Mouse (Mus musculus): ENCODE measurements around the gene Setd5. TPM values are rescaled to one million over a fixed set of nuclear protein-coding genes. Genes with fewer than 3 reads are reported as not detected.

Setd5 gene
- polyA plus RNA-seq, 1 experiment from 2014 or later, result 57.9 TPM

DNA sequence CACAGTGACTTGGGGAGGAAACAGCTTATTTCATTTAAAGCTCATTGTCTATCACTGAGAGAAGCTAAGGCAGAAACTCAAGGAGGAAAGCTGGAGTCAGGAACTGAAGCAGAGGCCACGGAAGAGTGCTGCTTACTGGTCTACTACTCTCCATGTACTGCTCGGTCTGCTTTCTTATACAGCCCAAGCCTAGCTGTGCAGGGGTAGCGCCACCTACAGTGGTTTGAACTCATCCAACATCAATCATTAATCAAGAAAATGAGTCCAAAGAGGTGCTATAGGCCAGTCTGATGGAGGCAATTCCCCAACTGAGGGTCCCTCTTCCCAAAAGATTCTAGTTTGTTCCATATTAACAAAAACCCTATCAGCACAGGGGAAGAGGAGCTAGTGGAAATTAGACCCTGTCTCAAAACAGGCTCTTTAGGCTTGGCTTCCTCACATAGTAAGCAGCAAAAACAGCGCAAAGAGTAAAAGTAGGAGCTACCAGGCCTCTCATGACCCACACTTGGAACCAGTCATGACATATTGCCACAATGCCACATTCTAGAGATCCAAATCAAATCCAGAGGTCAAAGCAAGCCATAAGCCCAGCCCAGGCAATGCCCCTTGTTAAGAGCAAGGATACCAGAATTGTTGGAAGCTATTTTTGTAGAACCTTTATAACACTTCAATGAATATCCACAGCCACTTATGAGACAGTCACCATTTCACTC, 40.5 kb upstream of the Setd5 start:
- peaks cover 7% of the 10 kb centered on the region; the same call in 1 of the 2 replicates for H3K4me1 ChIP-seq (ENCODE audit: control insufficient read depth, insufficient read depth, low read length)
- ATAC-seq (ENCODE audit: low FRiP score, low TSS enrichment) (no peak), DNase-seq (no peak)
- no peak overlapping the region for H3K27ac ChIP-seq (replicated peaks; ENCODE audit: low read depth, low read length)
- H3K9me3 ChIP-seq (ENCODE audit: control insufficient read depth, low read length), result no peaks in the 10 kb centered on the region
- H3K4me2 ChIP-seq (ENCODE audit: low read length), result no peak overlapping the region
- H3K36me3 ChIP-seq (ENCODE audit: control insufficient read depth, insufficient read depth, low read length), result no peaks in the 10 kb centered on the region
- whole genome bisulfite sequencing, result 66% methylated on average over 4 of the region's 4 CpGs
- H3K9ac ChIP-seq (replicated peaks; ENCODE audit: low read length), result no peak overlapping the region
- H3K4me3 ChIP-seq (replicated peaks; ENCODE audit: low read depth, low read length), result no peak overlapping the region
- H3K27me3 ChIP-seq (ENCODE audit: control insufficient read depth, insufficient read depth, low read length), result no peaks in the 10 kb centered on the region

DNA sequence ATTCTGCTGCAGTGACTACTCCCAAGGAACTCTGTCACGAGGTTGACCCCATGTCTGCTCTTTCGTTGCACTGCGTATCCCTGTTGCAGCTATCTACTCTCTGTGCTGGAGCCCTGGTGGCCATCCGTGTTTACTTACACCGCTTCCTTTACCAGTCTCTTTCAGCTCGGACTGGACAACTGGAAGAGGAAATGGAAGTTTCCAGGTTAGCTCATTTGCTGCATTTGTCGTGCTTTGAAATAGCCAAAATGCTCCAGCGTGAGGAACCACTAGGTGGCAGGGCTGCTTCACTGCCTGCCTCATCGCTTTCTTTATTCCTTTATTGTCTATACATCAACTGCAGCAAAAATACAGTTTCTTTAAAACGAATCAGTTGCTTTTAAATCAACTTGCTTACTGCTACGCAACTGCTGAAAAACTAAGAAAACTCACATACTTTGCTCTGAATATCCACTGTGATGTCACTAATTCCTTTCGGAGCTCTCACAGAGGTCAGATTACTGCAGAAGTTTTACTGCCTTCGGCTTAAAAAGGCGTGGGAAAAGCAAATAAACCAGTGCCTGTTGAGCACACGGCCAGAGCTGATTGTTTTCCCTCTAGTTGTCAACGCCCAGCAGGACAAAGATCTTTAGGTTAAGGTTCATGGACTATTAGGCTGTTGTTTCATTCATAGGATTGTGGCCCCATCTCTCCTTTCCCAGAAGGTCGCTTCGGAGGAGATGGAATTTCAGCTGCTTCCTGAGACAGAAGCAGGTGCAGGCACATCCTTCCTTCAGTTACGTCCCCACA, 39.0 kb upstream of the Setd5 start:
- Histone ChIP-seq H3K4me1 (ENCODE audit: control insufficient read depth, insufficient read depth, low read length) (peaks cover 7% of the 10 kb centered on the region; the same call in 1 of the 2 replicates), H3K4me2 (ENCODE audit: low read length) (peak overlapping the region; percentile 48), H3K27me3 (ENCODE audit: control insufficient read depth, insufficient read depth, low read length) (no peaks in the 10 kb centered on the region), H3K27ac (replicated peaks; ENCODE audit: low read depth, low read length) (peak overlapping the region; percentile 32; the same call in 1 of the 2 replicates), H3K4me3 (replicated peaks; ENCODE audit: low read depth, low read length) (peak overlapping the region; percentile 15), H3K9ac (replicated peaks; ENCODE audit: low read length) (no peak overlapping the region; the same call in 1 of the 2 replicates), H3K36me3 (ENCODE audit: control insufficient read depth, insufficient read depth, low read length) (no peaks in the 10 kb centered on the region), H3K9me3 (ENCODE audit: control insufficient read depth, low read length) (no peaks in the 10 kb centered on the region)
- ATAC-seq (ENCODE audit: low FRiP score, low TSS enrichment) (no peak), DNase-seq (peak; percentile 85)
- WGBS, result 10% methylated on average over 19 of the region's 19 CpGs

DNA sequence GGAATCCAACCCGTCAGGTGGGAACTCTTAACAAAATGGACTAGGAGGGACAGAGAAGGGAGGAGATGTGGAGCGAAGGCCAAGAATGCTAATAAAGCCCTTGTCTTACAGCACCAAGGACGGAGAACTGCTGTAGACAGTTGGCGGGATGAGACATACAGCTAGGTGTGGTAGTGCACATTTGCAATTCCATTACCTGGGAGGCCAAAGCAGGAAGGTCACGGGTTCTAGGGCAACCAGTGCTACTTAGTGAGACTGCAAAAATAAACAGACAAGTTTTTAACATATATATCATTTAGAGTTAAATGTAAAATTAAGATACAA, 38.5 kb upstream of the Setd5 start:
- ATAC-seq (ENCODE audit: low FRiP score, low TSS enrichment) (no peak), DNase-seq (no peak)
- WGBS, result 56% methylated on average over 5 of the region's 5 CpGs
- Histone ChIP-seq H3K9ac (replicated peaks; ENCODE audit: low read length) (no peak overlapping the region; the same call in 1 of the 2 replicates), H3K4me3 (replicated peaks; ENCODE audit: low read depth, low read length) (peak overlapping the region; percentile 15; the same call in 1 of the 2 replicates), H3K27ac (replicated peaks; ENCODE audit: low read depth, low read length) (peak overlapping the region; percentile 32; the same call in 1 of the 2 replicates), H3K27me3 (ENCODE audit: control insufficient read depth, insufficient read depth, low read length) (no peaks in the 10 kb centered on the region), H3K4me1 (ENCODE audit: control insufficient read depth, insufficient read depth, low read length) (peaks cover 7% of the 10 kb centered on the region; the same call in 1 of the 2 replicates), H3K9me3 (ENCODE audit: control insufficient read depth, low read length) (no peaks in the 10 kb centered on the region), H3K36me3 (ENCODE audit: control insufficient read depth, insufficient read depth, low read length) (no peaks in the 10 kb centered on the region), H3K4me2 (ENCODE audit: low read length) (peak overlapping the region; percentile 48)

DNA sequence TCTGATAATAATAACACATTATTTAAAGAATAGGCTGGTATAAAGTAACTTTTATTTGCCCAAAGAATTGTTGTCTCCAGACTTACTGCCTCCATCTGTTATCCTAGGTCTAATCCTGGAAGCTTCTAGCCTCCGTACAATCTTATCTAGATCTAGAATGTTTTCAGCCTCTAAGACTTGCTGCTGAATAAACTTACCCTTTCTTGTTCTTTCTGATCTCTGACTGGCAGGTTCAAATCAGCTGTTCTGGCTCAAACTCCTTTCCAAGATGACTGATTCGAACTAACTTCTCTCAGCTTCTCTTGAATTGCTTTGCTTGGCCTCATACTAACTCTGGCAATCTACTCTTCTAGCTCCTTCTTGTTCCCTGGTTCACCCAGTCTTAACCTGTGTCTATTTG, 36.8 kb upstream of the Setd5 start:
- DNase-seq (no peak), ATAC-seq (ENCODE audit: low FRiP score, low TSS enrichment) (no peak)
- no peaks in the 10 kb centered on the region for H3K9me3 ChIP-seq (ENCODE audit: control insufficient read depth, low read length)
- H3K27ac ChIP-seq (replicated peaks; ENCODE audit: low read depth, low read length), result no peak overlapping the region
- H3K4me3 ChIP-seq (replicated peaks; ENCODE audit: low read depth, low read length), result no peak overlapping the region
- H3K4me2 ChIP-seq (ENCODE audit: low read length), result no peak overlapping the region
- no peak overlapping the region for H3K9ac ChIP-seq (replicated peaks; ENCODE audit: low read length)
- H3K27me3 ChIP-seq (ENCODE audit: control insufficient read depth, insufficient read depth, low read length), result no peaks in the 10 kb centered on the region
- H3K4me1 ChIP-seq (ENCODE audit: control insufficient read depth, insufficient read depth, low read length), result peaks cover 10% of the 10 kb centered on the region; the same call in 1 of the 2 replicates
- WGBS, result 93% methylated on average over 2 of the region's 2 CpGs
- H3K36me3 ChIP-seq (ENCODE audit: control insufficient read depth, insufficient read depth, low read length), result no peaks in the 10 kb centered on the region

DNA sequence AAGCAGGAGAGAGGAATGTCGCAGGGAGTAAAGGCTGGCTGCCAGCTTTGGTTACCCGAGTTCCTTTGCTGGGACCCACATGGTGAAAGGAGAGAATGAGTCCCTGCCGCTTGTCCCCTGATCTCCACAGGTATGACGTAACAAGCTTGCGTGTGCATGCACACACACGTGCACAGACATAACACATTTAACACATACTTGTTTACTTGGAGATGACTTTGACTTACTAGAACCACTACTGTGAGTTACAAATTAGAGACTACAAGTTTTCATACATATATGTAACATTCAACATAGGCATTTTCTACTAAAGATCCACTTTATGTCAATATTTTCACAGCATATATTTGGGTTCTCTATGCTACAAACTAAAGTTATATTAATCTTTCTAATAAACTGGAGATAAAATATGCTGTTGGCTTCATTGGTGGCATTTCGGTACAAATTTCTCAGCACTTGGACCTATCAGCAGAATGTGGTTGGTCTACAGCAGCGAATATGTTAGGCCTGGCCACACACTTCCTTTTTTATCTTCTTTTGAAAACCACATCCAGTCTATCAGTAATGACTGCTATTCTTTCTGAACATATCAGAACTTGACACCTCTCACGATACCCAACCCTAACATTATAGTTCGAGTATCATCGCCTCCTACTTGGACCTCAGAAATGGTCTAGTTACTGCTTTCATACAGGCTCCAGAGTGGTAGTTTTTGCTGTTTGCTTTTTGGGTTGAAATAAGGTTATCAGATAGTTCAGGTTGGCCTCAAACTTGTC, 35.8 kb upstream of the Setd5 start:
- H3K9ac ChIP-seq (replicated peaks; ENCODE audit: low read length), result no peak overlapping the region
- no peak for ATAC-seq (ENCODE audit: low FRiP score, low TSS enrichment)
- peaks cover 12% of the 10 kb centered on the region; the same call in 1 of the 2 replicates for H3K4me1 ChIP-seq (ENCODE audit: control insufficient read depth, insufficient read depth, low read length)
- no peak overlapping the region for H3K4me3 ChIP-seq (replicated peaks; ENCODE audit: low read depth, low read length)
- no peaks in the 10 kb centered on the region for H3K9me3 ChIP-seq (ENCODE audit: control insufficient read depth, low read length)
- no peak for DNase-seq
- no peaks in the 10 kb centered on the region for H3K27me3 ChIP-seq (ENCODE audit: control insufficient read depth, insufficient read depth, low read length)
- no peaks in the 10 kb centered on the region for H3K36me3 ChIP-seq (ENCODE audit: control insufficient read depth, insufficient read depth, low read length)
- H3K27ac ChIP-seq (replicated peaks; ENCODE audit: low read depth, low read length), result no peak overlapping the region
- 86% methylated on average over 11 of the region's 11 CpGs for WGBS
- H3K4me2 ChIP-seq (ENCODE audit: low read length), result no peak overlapping the region

DNA sequence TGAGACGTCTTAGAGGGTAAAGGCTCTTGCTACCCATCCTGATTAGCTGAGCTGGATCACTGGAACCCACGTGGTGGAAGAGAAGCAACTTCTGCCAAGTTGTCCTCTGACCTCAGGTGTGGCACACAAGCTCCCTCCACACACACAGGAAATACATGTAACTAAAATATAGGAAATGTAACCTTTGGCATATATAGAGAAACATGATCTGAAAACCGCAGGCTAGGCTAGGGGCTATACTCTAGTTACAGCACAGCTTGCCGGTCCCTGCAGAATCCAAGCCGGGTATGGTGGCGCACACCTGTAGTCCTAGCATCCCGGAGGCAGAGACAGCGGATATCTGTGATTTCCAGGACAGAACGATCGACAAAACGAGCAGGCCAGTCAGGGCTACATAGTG, 31.6 kb upstream of the Setd5 start:
- Histone ChIP-seq H3K27ac (replicated peaks; ENCODE audit: low read depth, low read length) (peak overlapping the region; percentile 85), H3K4me2 (ENCODE audit: low read length) (peak overlapping the region; percentile 99), H3K4me3 (replicated peaks; ENCODE audit: low read depth, low read length) (peak overlapping the region; percentile 77), H3K4me1 (ENCODE audit: control insufficient read depth, insufficient read depth, low read length) (peaks cover 13% of the 10 kb centered on the region), H3K9me3 (ENCODE audit: control insufficient read depth, low read length) (no peaks in the 10 kb centered on the region), H3K9ac (replicated peaks; ENCODE audit: low read length) (peak overlapping the region; percentile 74), H3K27me3 (ENCODE audit: control insufficient read depth, insufficient read depth, low read length) (no peaks in the 10 kb centered on the region), H3K36me3 (ENCODE audit: control insufficient read depth, insufficient read depth, low read length) (peaks cover 16% of the 10 kb centered on the region)
- peak; percentile 54 for ATAC-seq (ENCODE audit: low FRiP score, low TSS enrichment)
- no peak for DNase-seq
- 1% methylated on average over 11 of the region's 11 CpGs for WGBS

DNA sequence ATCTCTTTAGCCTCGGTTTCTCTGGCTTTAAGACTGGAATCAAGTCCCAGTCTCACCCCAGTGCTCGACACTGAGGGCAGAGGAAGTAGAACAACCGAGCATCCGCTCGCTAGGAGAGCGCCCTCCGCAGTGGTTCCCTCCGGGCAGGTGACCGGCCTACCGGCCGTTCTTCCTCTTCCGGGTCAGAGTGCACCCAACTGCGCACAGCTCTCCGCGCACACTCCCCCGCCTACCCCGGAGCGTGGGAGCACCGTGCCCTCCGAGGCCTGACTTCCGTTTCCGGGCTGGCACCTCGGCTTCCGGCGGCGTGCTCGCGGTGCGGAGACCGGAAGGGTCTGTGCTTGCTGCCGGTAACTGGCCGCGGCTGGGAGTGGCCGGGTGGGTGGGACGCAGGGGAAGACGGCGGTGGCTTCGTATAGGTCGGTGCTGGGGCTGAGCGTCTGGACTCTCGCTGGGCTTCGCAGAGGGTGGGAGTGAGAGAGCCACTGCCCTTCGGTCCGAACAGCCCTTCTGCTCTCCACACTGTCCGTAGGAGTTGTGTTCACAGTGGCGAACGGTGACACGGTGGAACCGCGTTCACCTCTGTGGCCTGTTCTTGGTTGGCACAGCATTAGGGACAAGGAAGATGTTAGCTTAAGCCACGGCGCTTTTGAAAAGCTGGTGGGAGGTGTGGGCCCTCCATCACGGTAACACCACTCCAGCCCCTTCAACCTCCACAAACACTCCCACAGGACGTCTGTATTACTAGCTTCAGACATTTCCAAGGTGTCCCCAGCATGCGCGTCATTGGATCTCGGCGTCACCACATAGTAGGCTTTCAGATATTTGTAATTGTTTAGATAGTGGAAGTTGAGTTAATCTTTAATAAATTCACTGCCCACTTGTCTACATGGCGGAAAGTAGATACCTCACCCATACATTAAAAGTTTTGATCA, 30.9 kb upstream of the Setd5 start, which contains the start of gene Thumpd3:
Gene Thumpd3, plus strand, starts transcription at position 185 of the 935 bp plus-strand sequence.
- peak within 1 kb of the TSS; percentile 77 for H3K4me3 ChIP-seq (replicated peaks; ENCODE audit: low read depth, low read length)
- peaks cover 13% of the 10 kb centered on the region for H3K4me1 ChIP-seq (ENCODE audit: control insufficient read depth, insufficient read depth, low read length)
- H3K36me3 ChIP-seq (ENCODE audit: control insufficient read depth, insufficient read depth, low read length), result peaks cover 23% of the 10 kb centered on the region
- DNase-seq, result peak; percentile 99
- no peaks in the 10 kb centered on the region for H3K9me3 ChIP-seq (ENCODE audit: control insufficient read depth, low read length)
- peak within 1 kb of the TSS; percentile 74 for H3K9ac ChIP-seq (replicated peaks; ENCODE audit: low read length)
- H3K27me3 ChIP-seq (ENCODE audit: control insufficient read depth, insufficient read depth, low read length), result no peaks in the 10 kb centered on the region
- peak; percentile 100 for ATAC-seq (ENCODE audit: low FRiP score, low TSS enrichment)
- peak within 1 kb of the TSS; percentile 99 for H3K4me2 ChIP-seq (ENCODE audit: low read length)
- WGBS, result under 1% methylated on average over 59 of the region's 59 CpGs
- peak within 1 kb of the TSS; percentile 85 for H3K27ac ChIP-seq (replicated peaks; ENCODE audit: low read depth, low read length)

Measured in midbrain, embryonic 14.5 days (tissue).